Mouse (Mus musculus): ENCODE measurements at regions not wholly inside any gene's neighbourhood (a gene's known extent, or its start where the extent isn't known, plus 50 kb on each side); places are given as distances from the start of the nearest gene placed in this dataset.
"Not testable (repeated sequence)": the region's sequence is repeated elsewhere in the genome, so short reads cannot be mapped to it uniquely, and the experiment has no call there.

DNA sequence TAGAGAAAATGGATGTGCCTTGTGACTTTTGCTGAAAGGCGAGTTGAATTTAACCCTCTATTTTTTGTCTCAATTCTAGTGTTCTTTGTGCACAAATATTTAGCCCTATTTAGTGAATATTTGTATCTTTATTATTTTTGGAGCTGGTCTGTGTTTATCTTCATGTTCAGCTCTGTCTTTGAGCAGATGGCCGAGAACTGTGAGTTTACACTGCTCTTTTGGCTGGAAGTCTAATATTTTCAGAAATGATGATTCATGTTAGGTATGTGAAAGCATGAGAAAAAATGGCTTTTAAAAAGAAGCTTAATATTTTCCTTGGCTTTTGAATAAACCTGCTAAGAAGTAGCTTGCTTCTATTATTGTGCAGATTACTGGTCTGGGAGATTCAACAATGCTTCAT lies 505.4 kb downstream of the Sema5a start:
- TF ChIP-seq POLR2A (IDR thresholded peaks at IDR 0.05; ENCODE audit: extremely low read depth, insufficient read depth, low read length) (no peak), CTCF (IDR thresholded peaks at IDR 0.05; ENCODE audit: low read depth, low read length) (no peak)
- WGBS = 76% methylated on average over 2 of the region's 2 CpGs
- H3K79me2 ChIP-seq (ENCODE audit: control insufficient read depth, insufficient read depth, low read length) = no peaks in the 10 kb centered on the region

DNA sequence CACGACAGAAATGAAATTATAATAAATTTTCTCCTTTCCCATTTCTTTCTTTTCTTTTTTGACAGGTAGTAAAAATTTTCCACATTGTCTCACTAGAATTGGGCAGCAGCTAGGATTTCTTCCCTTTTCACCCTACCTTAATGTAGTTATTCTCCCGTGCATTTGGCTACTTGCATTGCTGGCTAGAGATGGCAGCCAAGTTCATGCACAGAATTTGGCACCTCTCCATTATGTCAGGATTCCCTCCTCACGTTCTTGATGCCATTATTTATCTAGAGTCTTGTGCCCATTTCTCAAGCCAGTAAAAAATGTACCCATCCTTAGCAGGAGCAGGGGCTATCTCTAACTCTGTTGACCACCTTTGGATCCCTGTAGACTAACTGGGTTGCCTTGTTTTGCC lies 507.4 kb downstream of the Sema5a start:
- Histone ChIP-seq H3K79me2 (ENCODE audit: control insufficient read depth, insufficient read depth, low read length) (no peaks in the 10 kb centered on the region), H3K36me3 (ENCODE audit: control insufficient read depth, insufficient read depth, low read length) (no peaks in the 10 kb centered on the region), H3K4me1 (ENCODE audit: control insufficient read depth, insufficient read depth, low read length) (no peaks in the 10 kb centered on the region), H3K27me3 (ENCODE audit: control insufficient read depth, insufficient read depth, low read length) (no peaks in the 10 kb centered on the region), H3K9ac (ENCODE audit: low read depth, low read length) (no peak overlapping the region), H3K4me3 (ENCODE audit: insufficient read depth, low read depth, low read length) (no peak overlapping the region), H3K27ac (replicated peaks; ENCODE audit: insufficient read depth, low read depth, low read length) (no peak overlapping the region)
- 57% methylated on average over 3 of the region's 3 CpGs for WGBS
- DNase-seq (ENCODE audit: extremely low read depth, low read depth, low spot score) = no peak
- TF ChIP-seq CTCF (IDR thresholded peaks at IDR 0.05; ENCODE audit: low read depth, low read length) (no peak), POLR2A (IDR thresholded peaks at IDR 0.05; ENCODE audit: extremely low read depth, insufficient read depth, low read length) (no peak)

More for the DNA sequence above, 505.4 kb downstream of the Sema5a start:
- H3K4me3 ChIP-seq (ENCODE audit: insufficient read depth, low read depth, low read length) = no peak overlapping the region
- no peak overlapping the region for H3K9ac ChIP-seq (ENCODE audit: low read depth, low read length)
- no peaks in the 10 kb centered on the region for H3K36me3 ChIP-seq (ENCODE audit: control insufficient read depth, insufficient read depth, low read length)
- H3K27me3 ChIP-seq (ENCODE audit: control insufficient read depth, insufficient read depth, low read length) = no peaks in the 10 kb centered on the region
- DNase-seq (ENCODE audit: extremely low read depth, low read depth, low spot score) = no peak
- no peaks in the 10 kb centered on the region for H3K4me1 ChIP-seq (ENCODE audit: control insufficient read depth, insufficient read depth, low read length)
- H3K27ac ChIP-seq (replicated peaks; ENCODE audit: insufficient read depth, low read depth, low read length) = no peak overlapping the region

DNA sequence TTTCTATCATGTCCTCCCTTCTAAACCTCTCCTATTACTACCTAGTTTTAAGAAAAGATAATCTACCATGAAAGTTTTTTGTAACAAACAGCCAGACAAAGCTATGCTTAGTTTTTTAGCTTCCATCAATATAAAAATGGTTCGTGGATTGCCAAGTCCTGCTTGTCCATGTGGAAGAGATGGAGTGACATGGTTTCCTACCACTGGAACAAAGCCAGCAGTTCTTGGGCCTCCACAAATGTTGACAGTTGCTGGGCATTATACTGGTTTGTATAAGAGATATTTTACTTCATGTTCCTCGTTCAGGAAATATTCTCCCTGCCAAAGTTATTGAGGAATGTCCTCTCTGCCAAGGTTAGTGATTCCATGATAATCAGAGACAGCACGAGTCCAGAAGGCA lies 515.5 kb downstream of the Sema5a start:
- Histone ChIP-seq H3K36me3 (ENCODE audit: control insufficient read depth, insufficient read depth, low read length) (no peaks in the 10 kb centered on the region), H3K79me2 (ENCODE audit: control insufficient read depth, insufficient read depth, low read length) (no peaks in the 10 kb centered on the region), H3K27ac (replicated peaks; ENCODE audit: insufficient read depth, low read depth, low read length) (no peak overlapping the region), H3K9ac (ENCODE audit: low read depth, low read length) (no peak overlapping the region), H3K4me1 (ENCODE audit: control insufficient read depth, insufficient read depth, low read length) (no peaks in the 10 kb centered on the region), H3K4me3 (ENCODE audit: insufficient read depth, low read depth, low read length) (no peak overlapping the region), H3K27me3 (ENCODE audit: control insufficient read depth, insufficient read depth, low read length) (peaks cover 2% of the 10 kb centered on the region; the same call in 1 of the 2 replicates)
- TF ChIP-seq CTCF (IDR thresholded peaks at IDR 0.05; ENCODE audit: low read depth, low read length) (no peak), POLR2A (IDR thresholded peaks at IDR 0.05; ENCODE audit: extremely low read depth, insufficient read depth, low read length) (no peak)
- DNase-seq (ENCODE audit: extremely low read depth, low read depth, low spot score) = no peak
- 73% methylated on average over 3 of the region's 3 CpGs for WGBS

DNA sequence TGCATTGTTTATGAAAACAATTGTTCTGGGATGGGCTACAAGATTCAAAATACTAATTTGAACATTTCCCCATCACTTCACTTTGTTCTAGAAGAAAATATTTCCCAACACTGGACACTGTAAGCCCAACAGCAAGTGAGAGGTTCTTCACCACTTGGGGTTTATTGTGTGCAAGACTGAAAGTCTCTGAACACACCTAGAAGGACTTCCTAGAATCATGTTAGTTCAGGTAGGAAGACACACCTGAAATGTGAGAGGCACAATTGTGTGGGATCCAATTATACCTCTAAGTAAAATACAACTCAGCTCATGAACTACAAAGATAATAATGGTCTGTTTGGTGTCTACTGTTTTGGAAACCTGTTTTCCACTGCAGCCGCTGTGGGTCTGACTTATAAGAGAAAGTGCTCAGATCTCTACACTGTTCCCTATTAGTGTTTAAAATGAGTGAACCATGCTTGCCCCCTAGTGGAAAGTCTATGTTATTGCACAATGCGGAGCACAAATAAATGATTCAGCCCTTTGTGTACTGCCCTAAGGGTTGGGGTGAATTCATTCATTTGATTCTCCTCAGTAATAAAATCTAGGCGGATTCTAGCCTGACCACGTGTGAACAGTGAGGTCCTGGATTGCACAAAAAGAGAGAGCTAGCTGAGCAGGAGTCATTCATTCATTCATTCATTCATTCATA lies 521.5 kb downstream of the Sema5a start:
- DNase-seq (ENCODE audit: extremely low read depth, low read depth, low spot score) = peak; percentile 19
- Histone ChIP-seq H3K79me2 (ENCODE audit: control insufficient read depth, insufficient read depth, low read length) (no peaks in the 10 kb centered on the region), H3K4me1 (ENCODE audit: control insufficient read depth, insufficient read depth, low read length) (no peaks in the 10 kb centered on the region), H3K4me3 (ENCODE audit: insufficient read depth, low read depth, low read length) (no peak overlapping the region), H3K27ac (replicated peaks; ENCODE audit: insufficient read depth, low read depth, low read length) (no peak overlapping the region), H3K9ac (ENCODE audit: low read depth, low read length) (no peak overlapping the region), H3K27me3 (ENCODE audit: control insufficient read depth, insufficient read depth, low read length) (no peaks in the 10 kb centered on the region), H3K36me3 (ENCODE audit: control insufficient read depth, insufficient read depth, low read length) (no peaks in the 10 kb centered on the region)
- WGBS = 7% methylated on average over 4 of the region's 4 CpGs
- TF ChIP-seq POLR2A (IDR thresholded peaks at IDR 0.05; ENCODE audit: extremely low read depth, insufficient read depth, low read length) (no peak), CTCF (IDR thresholded peaks at IDR 0.05; ENCODE audit: low read depth, low read length) (peak; percentile 63)

DNA sequence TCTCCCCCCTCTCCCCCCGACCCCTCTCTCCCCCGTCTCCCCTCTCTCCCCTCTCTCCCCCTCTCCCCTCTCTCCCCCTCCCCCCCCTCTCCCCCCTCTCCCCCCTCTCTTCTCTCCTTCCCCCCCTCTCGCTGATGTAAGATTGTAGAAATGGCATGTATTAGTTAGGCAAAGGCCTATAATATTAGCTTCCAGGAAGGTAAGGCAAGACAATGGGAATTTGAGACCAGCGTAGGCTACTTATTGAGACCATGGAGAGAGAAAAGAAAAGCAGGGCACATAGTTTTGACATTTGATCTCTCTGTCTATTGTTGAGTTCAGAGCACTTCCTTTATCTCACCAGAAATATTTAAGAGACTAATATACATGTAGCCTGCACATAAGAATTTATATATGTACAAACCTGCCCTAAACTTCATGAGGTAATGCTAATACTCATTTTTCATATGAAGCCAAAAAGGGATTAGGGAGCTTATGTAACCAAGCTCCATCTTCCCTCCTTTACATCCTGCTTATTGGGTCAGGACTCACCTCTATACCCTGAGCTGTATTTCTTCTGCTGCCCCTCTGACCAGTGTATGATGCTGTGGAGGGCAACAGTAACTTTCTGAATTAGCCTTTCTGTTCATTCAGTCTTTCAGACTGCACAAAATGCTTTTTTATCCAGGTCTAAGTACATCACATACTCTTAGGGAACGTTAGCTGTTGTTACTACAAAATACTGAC lies 522.3 kb downstream of the Sema5a start:
- Histone ChIP-seq H3K9ac (ENCODE audit: low read depth, low read length) (no peak overlapping the region), H3K79me2 (ENCODE audit: control insufficient read depth, insufficient read depth, low read length) (no peaks in the 10 kb centered on the region), H3K27ac (replicated peaks; ENCODE audit: insufficient read depth, low read depth, low read length) (no peak overlapping the region), H3K36me3 (ENCODE audit: control insufficient read depth, insufficient read depth, low read length) (no peaks in the 10 kb centered on the region), H3K4me3 (ENCODE audit: insufficient read depth, low read depth, low read length) (no peak overlapping the region), H3K4me1 (ENCODE audit: control insufficient read depth, insufficient read depth, low read length) (no peaks in the 10 kb centered on the region), H3K27me3 (ENCODE audit: control insufficient read depth, insufficient read depth, low read length) (no peaks in the 10 kb centered on the region)
- WGBS = 55% methylated on average over 3 of the region's 5 CpGs
- no peak for DNase-seq (ENCODE audit: extremely low read depth, low read depth, low spot score)
- no peak for TF ChIP-seq CTCF (IDR thresholded peaks at IDR 0.05; ENCODE audit: low read depth, low read length)
- TF ChIP-seq POLR2A (IDR thresholded peaks at IDR 0.05; ENCODE audit: extremely low read depth, insufficient read depth, low read length) = no peak

DNA sequence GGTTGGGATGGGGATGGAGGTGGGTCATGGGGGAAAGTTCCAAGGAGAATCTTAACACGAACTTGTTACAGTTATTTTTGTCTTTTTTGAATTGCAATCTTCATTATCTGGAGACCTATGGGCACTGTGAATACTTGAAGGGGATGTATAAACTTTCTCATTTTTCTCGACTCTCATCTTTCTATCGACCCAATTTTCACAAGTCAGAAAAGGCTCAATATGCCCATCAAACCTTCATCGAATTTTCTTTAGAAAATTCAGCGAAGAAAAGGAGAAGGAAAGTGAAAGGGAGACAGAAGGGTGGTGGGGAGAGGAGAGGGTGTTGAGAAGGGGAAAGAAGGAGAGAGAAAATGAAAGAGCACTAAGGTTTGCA lies 533.6 kb downstream of the Sema5a start:
- H3K4me3 ChIP-seq (ENCODE audit: insufficient read depth, low read depth, low read length); H3K36me3 ChIP-seq (ENCODE audit: control insufficient read depth, insufficient read depth, low read length); H3K79me2 ChIP-seq (ENCODE audit: control insufficient read depth, insufficient read depth, low read length); DNase-seq (ENCODE audit: extremely low read depth, low read depth, low spot score); H3K4me1 ChIP-seq (ENCODE audit: control insufficient read depth, insufficient read depth, low read length); H3K27ac ChIP-seq (replicated peaks; ENCODE audit: insufficient read depth, low read depth, low read length); H3K9ac ChIP-seq (ENCODE audit: low read depth, low read length); H3K27me3 ChIP-seq (ENCODE audit: control insufficient read depth, insufficient read depth, low read length): not testable (repeated sequence)
- WGBS = 25% methylated on average over 5 of the region's 5 CpGs

Measured in liver, adult 2 months (tissue).